Mouse (Mus musculus) heart, embryonic 14.5 days (tissue): ENCODE measurements at regions not wholly inside any gene's neighbourhood (a gene's known extent, or its start where the extent isn't known, plus 50 kb on each side); places are given as distances from the start of the nearest gene placed in this dataset.

Source experiments
- ATAC-seq: fragments of 200-750 bp; cut with Nextera tagmentation; 2 replicates; pipeline ENCODE4 v1.8.0; 2017; ENCODE audit warnings: low read depth, moderate TSS enrichment; ENCODE audit not compliant: insufficient number of reproducible peaks, insufficient read depth, low FRiP score
- H3K27ac ChIP-seq, 2 experiments: fragments of 200-500 bp in 1 of 2; fragments of 300-500 bp in 1 of 2; sonication (generic) in 1 of 2; replicated peaks in 1 of 2; 2 replicates each; pipeline ENCODE4 v1.5.1; 2012 to 2014; ENCODE audit warnings: low read depth in 2 of 2, low read length in 2 of 2, control low read depth in 1 of 2, mild to moderate bottlenecking in 1 of 2, mixed read lengths in 1 of 2; ENCODE audit not compliant: control insufficient read depth in 1 of 2, insufficient read depth in 1 of 2
- H3K27me3 ChIP-seq: fragments of 300-500 bp; sonication (generic); 2 replicates; pipeline ENCODE4 v1.6.1; 2014; ENCODE audit warnings: mild to moderate bottlenecking, low read length, control low read depth; ENCODE audit not compliant: control insufficient read depth, insufficient read depth
- H3K36me3 ChIP-seq: fragments of 300-500 bp; sonication (generic); 2 replicates; pipeline ENCODE4 v1.6.1; 2014; ENCODE audit warnings: mild to moderate bottlenecking, control low read depth, low read length, mixed read lengths; ENCODE audit not compliant: control insufficient read depth, insufficient read depth
- H3K4me1 ChIP-seq, 2 experiments: fragments of 200-500 bp in 1 of 2; fragments of 300-500 bp in 1 of 2; sonication (generic) in 1 of 2; 2 replicates each; pipeline ENCODE4 v1.6.1; 2012 to 2014; ENCODE audit warnings: low read length in 2 of 2, control low read depth in 1 of 2, mixed read lengths in 1 of 2; ENCODE audit not compliant: control insufficient read depth in 2 of 2, insufficient read depth in 2 of 2
- H3K4me2 ChIP-seq: fragments of 300-500 bp; sonication (generic); 2 replicates; pipeline ENCODE4 v1.6.1; 2014; ENCODE audit warnings: mild to moderate bottlenecking, low read length
- H3K4me3 ChIP-seq, 2 experiments: fragments of 200-500 bp in 1 of 2; fragments of 300-500 bp in 1 of 2; sonication (generic) in 1 of 2; 2 replicates each; pipeline ENCODE4 v1.5.1; 2012 to 2014; ENCODE audit warnings: low read length in 2 of 2, mild to moderate bottlenecking in 2 of 2, control low read depth in 1 of 2, low read depth in 1 of 2, moderate library complexity in 1 of 2; ENCODE audit not compliant: control insufficient read depth in 1 of 2, insufficient read depth in 1 of 2
- H3K9ac ChIP-seq: fragments of 300-500 bp; sonication (generic); 2 replicates; pipeline ENCODE4 v1.6.1; 2014; ENCODE audit warnings: mild to moderate bottlenecking, low read length
- H3K9me3 ChIP-seq: fragments of 300-500 bp; sonication (generic); 2 replicates; pipeline ENCODE4 v1.6.1; 2016; ENCODE audit warnings: low read length, control low read depth; ENCODE audit not compliant: control insufficient read depth
- WGBS: fragments of 180-500 bp; shearing (Covaris S2); extraction: QIAGEN DNeasy Blood & Tissue Kit; methylation state at CpG from one replicate; pipeline ENCODE4 v1.1.7; 2014; 5-methylcytosine and 5-hydroxymethylcytosine counted together

GRCm38 (mm10) chr5:82351089-82351488 is 1003.9 kb downstream of the Tecrl start:
- H3K27me3 ChIP-seq: no peaks in the 10 kb centered on the region
- WGBS: 81% methylated on average over 2 of the region's 2 CpGs
- no peaks in the 10 kb centered on the region for H3K36me3 ChIP-seq
- no peak overlapping the region for H3K27ac ChIP-seq
- no peak for ATAC-seq
- H3K4me1 ChIP-seq: no peaks in the 10 kb centered on the region
- no peak overlapping the region for H3K4me2 ChIP-seq
- no peaks in the 10 kb centered on the region for H3K9me3 ChIP-seq
- H3K9ac ChIP-seq: no peak overlapping the region
- no peak overlapping the region for H3K4me3 ChIP-seq

DNA sequence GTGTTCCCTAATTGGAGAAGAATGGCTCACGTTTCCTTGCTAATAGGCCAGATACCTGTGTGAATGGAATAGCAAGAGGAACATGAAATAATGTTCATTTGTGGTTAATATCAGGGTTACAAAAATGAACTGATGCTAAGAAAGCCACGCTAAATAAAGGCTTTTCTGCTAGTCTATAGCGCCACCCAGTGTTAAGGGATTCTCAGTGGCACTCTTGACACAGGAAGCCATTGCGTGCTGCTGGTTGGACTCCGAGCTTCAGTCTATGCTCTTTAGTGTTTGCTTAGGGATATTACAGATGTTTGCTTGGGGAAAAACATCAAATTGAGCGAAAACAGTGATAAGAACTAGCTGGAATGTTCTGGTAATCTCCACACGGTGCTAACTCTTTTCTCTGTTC is 1008.3 kb downstream of the Tecrl start:
- WGBS: 5% methylated on average over 7 of the region's 7 CpGs
- no peak for ATAC-seq
- no peaks in the 10 kb centered on the region for H3K27me3 ChIP-seq
- H3K9me3 ChIP-seq: no peaks in the 10 kb centered on the region
- no peaks in the 10 kb centered on the region for H3K4me1 ChIP-seq
- no peaks in the 10 kb centered on the region for H3K36me3 ChIP-seq
- peak overlapping the region; percentile 5; the same call in 1 of the 2 replicates for H3K4me2 ChIP-seq
- no peak overlapping the region for H3K9ac ChIP-seq
- H3K27ac ChIP-seq: no peak overlapping the region
- H3K4me3 ChIP-seq: no peak overlapping the region

- no peak overlapping the region for H3K27ac ChIP-seq
- 82% methylated on average over 4 of the region's 4 CpGs for WGBS
- H3K36me3 ChIP-seq: no peaks in the 10 kb centered on the region
- no peaks in the 10 kb centered on the region for H3K27me3 ChIP-seq
- no peak overlapping the region for H3K9ac ChIP-seq
- ATAC-seq: no peak
- no peaks in the 10 kb centered on the region for H3K4me1 ChIP-seq
- H3K4me3 ChIP-seq: no peak overlapping the region
- no peak overlapping the region for H3K4me2 ChIP-seq
- no peaks in the 10 kb centered on the region for H3K9me3 ChIP-seq
Measured at GRCm38 (mm10) chr5:82324354-82324753, 1030.6 kb downstream of the Tecrl start.

DNA sequence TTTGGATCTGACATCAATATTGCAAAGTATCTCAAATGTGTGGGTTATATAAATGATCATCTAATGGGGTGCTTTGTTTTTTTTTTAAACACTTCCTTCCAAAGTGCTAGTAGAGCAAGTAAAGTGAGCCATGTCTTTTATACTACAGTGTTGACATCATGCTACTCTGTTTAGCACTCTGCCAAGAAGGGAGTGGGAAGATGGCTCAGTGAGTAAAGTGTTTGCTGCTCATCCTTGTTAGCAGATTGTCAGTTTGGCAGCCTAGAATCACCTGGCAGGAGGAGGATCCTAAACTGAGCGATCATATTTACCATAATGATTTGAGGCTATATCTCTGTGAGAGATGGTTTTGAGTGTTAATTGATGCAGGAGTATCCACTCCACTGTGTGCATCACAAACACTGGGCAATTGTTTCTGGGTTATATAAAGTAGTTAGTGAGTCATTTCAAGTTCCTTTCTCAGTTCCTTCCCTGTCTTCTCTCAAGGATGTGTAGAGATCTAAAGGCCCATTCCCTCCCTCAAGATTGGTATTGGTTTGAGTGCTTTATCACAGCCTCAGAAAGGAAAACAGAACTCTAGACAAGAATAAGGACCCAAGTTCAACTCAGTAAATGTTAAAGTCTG is 1035.2 kb downstream of the Tecrl start:
- H3K36me3 ChIP-seq: no peaks in the 10 kb centered on the region
- 81% methylated on average over 1 of the region's 1 CpGs for WGBS
- H3K27ac ChIP-seq: no peak overlapping the region
- H3K4me1 ChIP-seq: no peaks in the 10 kb centered on the region
- no peaks in the 10 kb centered on the region for H3K9me3 ChIP-seq
- H3K9ac ChIP-seq: no peak overlapping the region
- no peak for ATAC-seq
- no peak overlapping the region for H3K4me2 ChIP-seq
- H3K27me3 ChIP-seq: no peaks in the 10 kb centered on the region
- H3K4me3 ChIP-seq: no peak overlapping the region

GRCm38 (mm10) chr5:82312054-82312453 is 1042.9 kb downstream of the Tecrl start:
- Histone ChIP-seq H3K36me3 (no peaks in the 10 kb centered on the region), H3K9ac (no peak overlapping the region), H3K9me3 (no peaks in the 10 kb centered on the region), H3K4me2 (no peak overlapping the region), H3K4me1 (no peaks in the 10 kb centered on the region), H3K27me3 (no peaks in the 10 kb centered on the region), H3K4me3 (no peak overlapping the region), H3K27ac (no peak overlapping the region)
- 39% methylated on average over 6 of the region's 6 CpGs for WGBS
- ATAC-seq: no peak

- WGBS: 81% methylated on average over 5 of the region's 5 CpGs
- Histone ChIP-seq H3K36me3 (no peaks in the 10 kb centered on the region), H3K4me1 (no peaks in the 10 kb centered on the region), H3K4me2 (no peak overlapping the region), H3K9me3 (no peaks in the 10 kb centered on the region), H3K9ac (no peak overlapping the region), H3K4me3 (no peak overlapping the region), H3K27ac (no peak overlapping the region), H3K27me3 (no peaks in the 10 kb centered on the region)
- ATAC-seq: no peak
Measured at GRCm38 (mm10) chr5:82288069-82288845, 1066.7 kb downstream of the Tecrl start.

- 90% methylated on average over 3 of the region's 3 CpGs for WGBS
- H3K4me2 ChIP-seq: no peak overlapping the region
- no peak overlapping the region for H3K4me3 ChIP-seq
- H3K36me3 ChIP-seq: no peaks in the 10 kb centered on the region
- no peaks in the 10 kb centered on the region for H3K4me1 ChIP-seq
- no peak overlapping the region for H3K9ac ChIP-seq
- no peaks in the 10 kb centered on the region for H3K27me3 ChIP-seq
- no peak for ATAC-seq
- H3K27ac ChIP-seq: no peak overlapping the region
- no peaks in the 10 kb centered on the region for H3K9me3 ChIP-seq
Measured at GRCm38 (mm10) chr5:82253356-82254104, 1101.5 kb downstream of the Tecrl start.
